ENCODE assay signal across 19 mouse cellular contexts in the genomic region with DNA sequence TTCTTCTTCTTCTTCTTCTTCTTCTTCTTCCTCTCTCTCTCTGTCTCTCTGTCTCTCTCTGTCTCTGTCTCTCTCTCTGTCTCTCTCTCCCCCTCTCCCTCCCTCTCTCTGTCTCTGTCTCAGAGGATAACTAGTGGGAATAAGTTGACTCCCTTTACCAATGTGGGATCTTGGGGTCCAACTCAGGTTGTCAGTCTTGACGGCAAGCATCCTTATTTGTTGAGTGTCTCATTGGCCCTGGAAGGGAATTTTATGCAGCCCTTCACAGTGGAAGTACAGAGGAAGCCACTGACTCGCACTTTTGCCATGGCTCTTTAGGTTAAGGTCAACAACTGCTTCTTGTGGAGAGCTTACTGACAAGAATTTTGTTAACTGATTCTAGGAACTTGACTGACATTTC. TPM values are rescaled to one million over a fixed set of nuclear protein-coding genes. Genes with fewer than 3 reads are reported as not detected.
DNase-seq lines count a peak whose midpoint lies in the region; TF ChIP-seq lines count a peak whose summit lies in the region.
"Had no signal": no experiment of that assay in that cellular context is flagged by ENCODE, and none has a peak within 500 bp of the region (broad histone marks: within the 10 kb centered on the region; RNA-seq: fewer than 3 reads in every experiment).

No protein-coding gene starts in this region.

- H3K36me3 ChIP-seq in kidney, adult 2 months (ENCODE audit: control insufficient read depth, insufficient read depth, low read length), result no peaks in the 10 kb centered on the region
- H3K36me3 ChIP-seq: embryonic facial prominence, embryonic 12.5 days; forebrain, embryonic 15.5 days; heart, embryonic 13.5 days; hindbrain, embryonic 10.5 days had no signal

- H3K4me3 ChIP-seq in kidney, adult 2 months (ENCODE audit: insufficient read depth, low read depth, low read length), result no peak overlapping the region
- H3K4me3 ChIP-seq in layer of hippocampus, adult 2 months, result no peak overlapping the region
- H3K4me3 ChIP-seq in brown adipose tissue, adult 24 weeks (ENCODE audit: insufficient read depth, low read depth, low read length), result no peak overlapping the region
- H3K4me3 ChIP-seq: embryonic facial prominence, embryonic 12.5 days; forebrain, embryonic 15.5 days; heart, embryonic 13.5 days; hindbrain, embryonic 10.5 days had no signal

- peak overlapping the region; percentile 84 for H3K27ac ChIP-seq in kidney, adult 2 months (ENCODE audit: insufficient read depth, low read depth, low read length)
- 0 out of 2 replicates have a peak overlapping the region, but pooled peaks have one; percentile 1 for H3K27ac ChIP-seq in layer of hippocampus, adult 2 months
- peak overlapping the region; percentile 82 for H3K27ac ChIP-seq in brown adipose tissue, adult 24 weeks (replicated peaks; ENCODE audit: low read depth, low read length)
- H3K27ac ChIP-seq: embryonic facial prominence, embryonic 12.5 days; forebrain, embryonic 15.5 days; hindbrain, embryonic 10.5 days; hindbrain, embryonic 14.5 days had no signal

- no peak for TF ChIP-seq POLR2A in kidney, adult 2 months (IDR thresholded peaks at IDR 0.05; ENCODE audit: low read depth, low read length)

- DNase-seq in heart, adult 11 months, result peak; percentile 79
- no peak for DNase-seq in heart, adult 18-20 months
- no peak for DNase-seq in kidney, adult 2 months
- DNase-seq in kidney, adult 9 months, result no peak
- DNase-seq in layer of hippocampus, adult 2 months (ENCODE audit: low spot score in 2 of 2), result no peak
- DNase-seq in layer of hippocampus, postnatal 36 days, result no peak
- no peak for DNase-seq in testis, postnatal 10 days (ENCODE audit: low spot score)
- DNase-seq: adrenal gland, postnatal 10 days; cerebellum, adult 11-12 months; cerebellum, adult 9-10 months; cerebellum, postnatal 25 days had no signal

- H3K4me1 ChIP-seq in kidney, adult 2 months (ENCODE audit: control insufficient read depth, insufficient read depth, low read length), result peaks cover 12% of the 10 kb centered on the region
- H3K4me1 ChIP-seq in brown adipose tissue, adult 24 weeks (ENCODE audit: control insufficient read depth, insufficient read depth, insufficient read length, low read length), result peaks cover 10% of the 10 kb centered on the region

- WGBS in kidney, adult 2 months, result 69% methylated on average over 2 of the region's 2 CpGs

- TF ChIP-seq CTCF in kidney, adult 2 months (conservative IDR thresholded peaks at IDR 0.05; ENCODE audit: insufficient read depth, insufficient read length, low read depth, low read length), result no peak
- TF ChIP-seq CTCF in layer of hippocampus, adult 2 months (conservative IDR thresholded peaks at IDR 0.05), result no peak

- H3K27me3 ChIP-seq in kidney, adult 2 months (replicated peaks; ENCODE audit: control insufficient read depth, insufficient read depth, low read length), result no peaks in the 10 kb centered on the region
- H3K27me3 ChIP-seq: embryonic facial prominence, embryonic 12.5 days; forebrain, embryonic 15.5 days had no signal

RNA-seq across cellular contexts. Expression of a gene that starts 28.5 kb away (rescaled TPM):
- 10 to 100 TPM in 1 of 2 experiments, 1 to 10 TPM in 1; 6.3 to 10.0 TPM for total RNA-seq in heart, adult 18-20 months (2021)
- polyA plus RNA-seq in kidney, adult 2 months (2012; rRNA removed), result 11.5 and 12.8 TPM in 2 replicates
- 1 to 10 TPM in 1 of 2 experiments, under 1 TPM in 1; 0.83 to 1.4 TPM for total RNA-seq in layer of hippocampus, adult 2 months (2021)
- 1 to 10 TPM; 1.0 to 1.4 TPM for total RNA-seq in layer of hippocampus, postnatal 36 days (2021)
- 4.5 and 6.3 TPM in 2 replicates for polyA plus RNA-seq in brown adipose tissue, adult 24 weeks (2012; ENCODE audit: insufficient read depth, insufficient read length, missing spikeins)
- polyA plus RNA-seq: C2C12; forebrain, embryonic 11.5 days had no signal

Comparison
In these comparisons a context has a peak if more than half of its experiments do, and no peak if none do; other contexts are left out.
1. H3K27ac ChIP-seq: peak in every context shown above with its lines; median percentile 84 in kidney, adult 2 months; 82 in brown adipose tissue, adult 24 weeks; 1 in layer of hippocampus, adult 2 months.